Mouse (Mus musculus) heart, postnatal 0 days (tissue): ENCODE measurements around the gene Vmn2r9. TPM values are rescaled to one million over a fixed set of nuclear protein-coding genes. Genes with fewer than 3 reads are reported as not detected.
"Not testable (repeated sequence)": the region's sequence is repeated elsewhere in the genome, so short reads cannot be mapped to it uniquely, and the experiment has no call there.

Experiments
- ATAC-seq: fragments of 200-750 bp; cut with Nextera tagmentation; 2 replicates; pipeline ENCODE4 v1.8.0; 2017; ENCODE audit warnings: low read depth, moderate number of reproducible peaks, moderate library complexity; ENCODE audit not compliant: insufficient read depth
- DNase-seq: peaks from one replicate; pipeline ENCODE4 v3.0.0-alpha.2; 2016; ENCODE audit warnings: low spot score
- H3K27ac ChIP-seq: fragments of 300-500 bp; sonication (generic); 2 replicates; pipeline ENCODE4 v1.5.1; 2014; ENCODE audit warnings: low read depth, mild to moderate bottlenecking
- H3K27me3 ChIP-seq: fragments of 300-500 bp; sonication (generic); 2 replicates; pipeline ENCODE4 v1.6.1; 2014; ENCODE audit warnings: low read length, mixed read lengths; ENCODE audit not compliant: control insufficient read depth, insufficient read depth
- H3K36me3 ChIP-seq: fragments of 300-500 bp; sonication (generic); replicated peaks from 2 replicates; pipeline ENCODE4 v1.6.1; 2014; ENCODE audit warnings: low read length, mixed read lengths; ENCODE audit not compliant: control insufficient read depth, insufficient read depth
- H3K4me1 ChIP-seq: fragments of 300-500 bp; sonication (generic); 2 replicates; pipeline ENCODE4 v1.6.1; 2014; ENCODE audit warnings: antibody characterized with exemption; ENCODE audit not compliant: control insufficient read depth, insufficient read depth
- H3K4me2 ChIP-seq: fragments of 300-500 bp; sonication (generic); 2 replicates; pipeline ENCODE4 v1.6.1; 2014; ENCODE audit warnings: low read depth, mild to moderate bottlenecking, low read length, moderate library complexity
- H3K4me3 ChIP-seq: fragments of 300-500 bp; sonication (generic); 2 replicates; pipeline ENCODE4 v1.5.1; 2014; ENCODE audit warnings: low read depth, low read length
- H3K9ac ChIP-seq: fragments of 300-500 bp; sonication (generic); replicated peaks from 2 replicates; pipeline ENCODE4 v1.6.1; 2014; ENCODE audit warnings: low read depth, low read length, mixed read lengths
- H3K9me3 ChIP-seq: fragments of 300-500 bp; sonication (generic); replicated peaks from 2 replicates; pipeline ENCODE4 v1.6.1; 2016; ENCODE audit warnings: low read length; ENCODE audit not compliant: control insufficient read depth
- CTCF ChIP-seq: IDR thresholded peaks from 2 replicates; pipeline ENCODE4 v1.5.1; 2016; ENCODE audit warnings: antibody characterized with exemption, control low read depth, low read depth
- EP300 ChIP-seq: IDR thresholded peaks from 2 replicates; pipeline ENCODE4 v1.6.1; 2016; ENCODE audit warnings: antibody characterized with exemption, low read depth
- WGBS: fragments of 180-500 bp; shearing (Covaris S2); extraction: QIAGEN DNeasy Blood & Tissue Kit; methylation state at CpG from one replicate; pipeline ENCODE4 v1.1.7; 2014; 5-methylcytosine and 5-hydroxymethylcytosine counted together
- polyA plus RNA-seq: library from polyadenylated mRNA; unstranded; fragments of >200 nt; fragmentation: Nextera tagmentation; extraction: Ambion mirVana; gene quantifications from 2 replicates; pipeline ENCODE4 v1.2.1, GENCODE M21; 2015
- total RNA-seq: library from RNA; depleted of rRNA; stranded (reverse); fragments of >200 nt; gene quantifications from 2 replicates; pipeline ENCODE4 v1.2.3, GENCODE M21; 2014; ENCODE audit warnings: low replicate concordance; rRNA removed

The Vmn2r9 gene
- total RNA-seq (not detected in 2 replicates), polyA plus RNA-seq (not detected in 2 replicates)

- not testable (repeated sequence) for H3K4me1 ChIP-seq, H3K27ac ChIP-seq, H3K9ac ChIP-seq, H3K4me3 ChIP-seq, DNase-seq, H3K27me3 ChIP-seq, H3K36me3 ChIP-seq, ATAC-seq, H3K4me2 ChIP-seq, H3K9me3 ChIP-seq
- 41% methylated on average over 1 of the region's 1 CpGs for WGBS
These were observed at the start of gene Vmn2r9 for GRCm38 (mm10) chr5:108852501-108852900. Gene Vmn2r9 (minus strand): TSS chr5:108852601.

GRCm38 (mm10) chr5:108866746-108867145 is 14.3 kb upstream of the Vmn2r9 start:
- WGBS, result 4% methylated on average over 1 of the region's 1 CpGs
- not testable (repeated sequence) for DNase-seq, H3K4me2 ChIP-seq, H3K27me3 ChIP-seq, ATAC-seq, H3K36me3 ChIP-seq, H3K4me1 ChIP-seq, H3K9ac ChIP-seq, H3K27ac ChIP-seq, H3K9me3 ChIP-seq, H3K4me3 ChIP-seq
- TF ChIP-seq CTCF, result peak; percentile 51

DNA sequence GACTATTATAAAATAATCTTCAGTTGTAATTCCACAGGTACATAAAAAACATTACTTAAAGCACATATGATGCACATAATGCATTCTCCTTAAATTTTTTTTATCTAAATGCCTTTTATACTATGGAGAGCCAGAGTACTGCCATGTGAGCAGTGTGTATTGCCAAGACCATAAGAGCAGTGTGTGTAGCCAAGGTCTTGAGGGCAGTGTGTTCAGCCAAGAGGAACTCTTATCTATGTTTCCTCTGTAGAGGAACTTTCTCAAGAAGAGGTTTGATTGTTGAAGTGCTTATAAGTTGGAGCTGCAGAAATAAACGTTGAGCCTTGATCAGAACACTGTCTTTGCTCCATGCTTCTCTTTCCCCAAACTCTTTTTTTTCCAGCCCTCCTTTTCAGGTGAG is 2.9 kb downstream of the Vmn2r9 start:
- WGBS, result 17% methylated on average over 1 of the region's 1 CpGs
- ATAC-seq (no peak), DNase-seq (no peak)
- H3K27ac ChIP-seq, result no peak overlapping the region
- H3K9ac ChIP-seq, result no peak overlapping the region
- no peak overlapping the region for H3K4me3 ChIP-seq
- H3K4me2 ChIP-seq, result no peak overlapping the region
- H3K4me1 ChIP-seq, result no peaks in the 10 kb centered on the region
- no peaks in the 10 kb centered on the region for H3K36me3 ChIP-seq
- no peaks in the 10 kb centered on the region for H3K27me3 ChIP-seq
- no peak for TF ChIP-seq EP300
- no peak for TF ChIP-seq CTCF
- H3K9me3 ChIP-seq, result no peaks in the 10 kb centered on the region

GRCm38 (mm10) chr5:108836156-108836555 is 16.2 kb downstream of the Vmn2r9 start:
- Histone ChIP-seq H3K27ac (no peak overlapping the region), H3K27me3 (no peaks in the 10 kb centered on the region), H3K9me3 (no peaks in the 10 kb centered on the region), H3K4me2 (no peak overlapping the region), H3K36me3 (no peaks in the 10 kb centered on the region), H3K4me3 (no peak overlapping the region), H3K9ac (no peak overlapping the region), H3K4me1 (no peaks in the 10 kb centered on the region)
- no peak for DNase-seq
- TF ChIP-seq CTCF (peak; percentile 45), EP300 (no peak)
- WGBS, result 63% methylated on average over 1 of the region's 1 CpGs
- no peak for ATAC-seq

- no peaks in the 10 kb centered on the region for H3K36me3 ChIP-seq
- TF ChIP-seq EP300 (no peak), CTCF (no peak)
- H3K4me2 ChIP-seq, result no peak overlapping the region
- ATAC-seq (no peak), DNase-seq (no peak)
- no peaks in the 10 kb centered on the region for H3K4me1 ChIP-seq
- no peaks in the 10 kb centered on the region for H3K9me3 ChIP-seq
- H3K27me3 ChIP-seq, result no peaks in the 10 kb centered on the region
- whole genome bisulfite sequencing, result 49% methylated on average over 2 of the region's 2 CpGs
- H3K4me3 ChIP-seq, result no peak overlapping the region
- H3K27ac ChIP-seq, result no peak overlapping the region
- no peak overlapping the region for H3K9ac ChIP-seq
These were observed 29.1 kb downstream of the Vmn2r9 start for GRCm38 (mm10) chr5:108823276-108823675.

DNA sequence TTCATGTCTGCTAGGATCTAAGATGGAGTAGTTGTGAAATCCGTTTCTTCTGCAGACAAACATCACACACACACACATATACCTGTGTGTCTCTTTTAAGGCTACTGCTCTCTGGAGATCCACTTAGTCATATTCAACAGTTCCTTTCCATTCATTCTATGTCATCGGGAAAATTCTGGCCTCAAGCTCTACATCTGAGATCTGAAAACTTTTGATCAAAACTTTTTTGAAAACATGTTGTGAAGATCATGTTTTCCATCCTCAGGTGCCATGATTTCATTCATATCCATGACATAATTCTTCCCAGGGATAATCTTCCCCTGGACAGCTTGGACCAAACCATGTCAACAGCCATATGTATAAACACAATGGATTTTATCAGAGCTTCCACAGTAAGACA is 43.7 kb downstream of the Vmn2r9 start, which contains the start of gene Vmn2r8:
TSS of gene Vmn2r8 (minus strand) at position 101 of the 400 bp plus-strand sequence.
- not testable (repeated sequence) for H3K9me3 ChIP-seq, DNase-seq, H3K27ac ChIP-seq, H3K9ac ChIP-seq, H3K4me2 ChIP-seq, H3K36me3 ChIP-seq, ATAC-seq, H3K4me3 ChIP-seq, H3K27me3 ChIP-seq, H3K4me1 ChIP-seq
- 54% methylated on average over 2 of the region's 2 CpGs for WGBS
